Mouse (Mus musculus): ENCODE measurements around the gene Reln.

- TF ChIP-seq CTCF (IDR thresholded peaks at IDR 0.05) (no peak), EP300 (IDR thresholded peaks at IDR 0.05) (no peak)
These were observed 304.9 kb downstream of the Reln start for GRCm38 (mm10) chr5:22039375-22040149.
